Mouse (Mus musculus): ENCODE results near the gene Ptprf.

Gene Ptprf

GRCm38 (mm10) chr4:118247323-118247722 lies 43.9 kb downstream of the Ptprf start:
- no peak for TF ChIP-seq GATA4 (IDR thresholded peaks at IDR 0.05; ENCODE audit: insufficient replicate concordance, low read length)

- TF ChIP-seq GATA4 (IDR thresholded peaks at IDR 0.05; ENCODE audit: insufficient replicate concordance, low read length), result no peak
Observed at GRCm38 (mm10) chr4:118245847-118246246, 45.4 kb downstream of the Ptprf start.

GRCm38 (mm10) chr4:118243791-118244190 lies 47.4 kb downstream of the Ptprf start:
- no peak for TF ChIP-seq GATA4 (IDR thresholded peaks at IDR 0.05; ENCODE audit: insufficient replicate concordance, low read length)

- no peak for TF ChIP-seq GATA4 (IDR thresholded peaks at IDR 0.05; ENCODE audit: insufficient replicate concordance, low read length)
Observed at GRCm38 (mm10) chr4:118243298-118243697, 47.9 kb downstream of the Ptprf start.

- TF ChIP-seq GATA4 (IDR thresholded peaks at IDR 0.05; ENCODE audit: insufficient replicate concordance, low read length), result peak; percentile 66; the same call in 1 of the 2 replicates
Observed at GRCm38 (mm10) chr4:118239960-118240689, 51.1 kb downstream of the Ptprf start.

GRCm38 (mm10) chr4:118238666-118239065 lies 52.5 kb downstream of the Ptprf start:
- no peak for TF ChIP-seq GATA4 (IDR thresholded peaks at IDR 0.05; ENCODE audit: insufficient replicate concordance, low read length)

- no peak for TF ChIP-seq GATA4 (IDR thresholded peaks at IDR 0.05; ENCODE audit: insufficient replicate concordance, low read length)
Observed at GRCm38 (mm10) chr4:118236871-118237270, 54.3 kb downstream of the Ptprf start.

- TF ChIP-seq GATA4 (IDR thresholded peaks at IDR 0.05; ENCODE audit: insufficient replicate concordance, low read length), result no peak
Observed at GRCm38 (mm10) chr4:118234711-118235388, 56.4 kb downstream of the Ptprf start.

GRCm38 (mm10) chr4:118233886-118234285 lies 57.3 kb downstream of the Ptprf start:
- TF ChIP-seq GATA4 (IDR thresholded peaks at IDR 0.05; ENCODE audit: insufficient replicate concordance, low read length), result no peak

- TF ChIP-seq GATA4 (IDR thresholded peaks at IDR 0.05; ENCODE audit: insufficient replicate concordance, low read length), result no peak
Observed at GRCm38 (mm10) chr4:118231861-118232260, 59.3 kb downstream of the Ptprf start.

- no peak for TF ChIP-seq GATA4 (IDR thresholded peaks at IDR 0.05; ENCODE audit: insufficient replicate concordance, low read length)
Observed at GRCm38 (mm10) chr4:118229035-118229770, 62.0 kb downstream of the Ptprf start.

- TF ChIP-seq GATA4 (IDR thresholded peaks at IDR 0.05; ENCODE audit: insufficient replicate concordance, low read length), result no peak; the same call in 1 of the 2 replicates
Observed at GRCm38 (mm10) chr4:118227398-118227797, 63.8 kb downstream of the Ptprf start.

- no peak for TF ChIP-seq GATA4 (IDR thresholded peaks at IDR 0.05; ENCODE audit: insufficient replicate concordance, low read length)
Observed at GRCm38 (mm10) chr4:118221261-118221660, 69.9 kb downstream of the Ptprf start.

- TF ChIP-seq GATA4 (IDR thresholded peaks at IDR 0.05; ENCODE audit: insufficient replicate concordance, low read length), result no peak
Observed at GRCm38 (mm10) chr4:118220756-118221155, 70.4 kb downstream of the Ptprf start.

GRCm38 (mm10) chr4:118219487-118219886 lies 71.7 kb downstream of the Ptprf start:
- no peak for TF ChIP-seq GATA4 (IDR thresholded peaks at IDR 0.05; ENCODE audit: insufficient replicate concordance, low read length)

- no peak for TF ChIP-seq GATA4 (IDR thresholded peaks at IDR 0.05; ENCODE audit: insufficient replicate concordance, low read length)
Observed at GRCm38 (mm10) chr4:118218521-118218920, 72.7 kb downstream of the Ptprf start.

Data from liver, adult (tissue).